Comparison of ENCODE assay signal across 24 mouse cellular contexts in the genomic region with DNA sequence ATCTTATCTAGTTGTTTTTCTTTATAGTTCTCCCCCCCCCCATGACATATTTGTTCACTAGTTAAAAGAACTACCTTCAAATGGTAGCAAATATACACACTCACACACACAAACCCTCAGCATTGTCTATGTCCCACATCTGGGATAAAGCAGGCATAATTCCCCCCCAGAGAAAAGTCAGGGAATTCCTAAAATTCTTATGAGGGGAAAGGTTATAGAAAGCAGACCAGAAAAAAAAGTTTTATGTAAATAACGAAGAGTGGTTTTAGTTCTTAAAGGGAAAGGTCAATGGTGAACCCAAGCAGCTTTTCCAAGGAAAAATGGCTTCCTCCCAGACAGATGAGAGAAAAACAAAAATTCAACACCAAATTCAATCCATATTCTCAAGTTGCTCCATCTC. TPM values are rescaled to one million over a fixed set of nuclear protein-coding genes. Genes with fewer than 3 reads are reported as not detected.
DNase-seq lines count a peak whose midpoint lies in the region; ATAC-seq and TF ChIP-seq lines count a peak whose summit lies in the region.
"Had no signal": no experiment of that assay in that cellular context is flagged by ENCODE, and none has a peak within 500 bp of the region (broad histone marks: within the 10 kb centered on the region; RNA-seq: fewer than 3 reads in every experiment).

No protein-coding gene starts in this region.

- H3K36me3 ChIP-seq in kidney, embryonic 15.5 days, result 0 out of 2 replicates have a peak, but pooled peaks cover 7% of the 10 kb centered on the region
- H3K36me3 ChIP-seq in intestine, postnatal 0 days (ENCODE audit: control insufficient read depth, insufficient read depth), result no peaks in the 10 kb centered on the region
- H3K36me3 ChIP-seq: forebrain, embryonic 15.5 days; hindbrain, embryonic 12.5 days had no signal

- 37% methylated on average over 1 of the region's 1 CpGs for WGBS in kidney, embryonic 15.5 days
- 50% methylated on average over 1 of the region's 1 CpGs for WGBS in intestine, postnatal 0 days

- TF ChIP-seq CTCF in embryonic fibroblast, embryonic 13.5 days (IDR thresholded peaks at IDR 0.05; ENCODE audit: borderline replicate concordance, insufficient read depth, low read length), result no peak
- no peak for TF ChIP-seq CTCF in intestine, postnatal 0 days (IDR thresholded peaks at IDR 0.05; ENCODE audit: low read depth)

- peaks cover 8% of the 10 kb centered on the region; the same call in 1 of the 2 replicates for H3K4me1 ChIP-seq in kidney, embryonic 15.5 days
- H3K4me1 ChIP-seq in embryonic fibroblast, embryonic 13.5 days (ENCODE audit: control insufficient read depth, insufficient read depth, low read length), result peaks cover 21% of the 10 kb centered on the region
- no peaks in the 10 kb centered on the region for H3K4me1 ChIP-seq in intestine, postnatal 0 days (replicated peaks; ENCODE audit: control insufficient read depth, insufficient read depth, low read length)
- H3K4me1 ChIP-seq: forebrain, embryonic 15.5 days; hindbrain, embryonic 12.5 days had no signal

- H3K27ac ChIP-seq in kidney, embryonic 15.5 days, result 0 out of 2 replicates have a peak overlapping the region, but pooled peaks have one; percentile 30
- peak overlapping the region; percentile 48; the same call in 1 of the 2 replicates for H3K27ac ChIP-seq in embryonic fibroblast, embryonic 13.5 days (ENCODE audit: insufficient read depth, low read length)
- H3K27ac ChIP-seq in intestine, postnatal 0 days (ENCODE audit: low read depth, low read length), result no peak overlapping the region
- H3K27ac ChIP-seq: forebrain, embryonic 15.5 days; heart, embryonic 10.5 days; hindbrain, embryonic 12.5 days had no signal

- no peak for TF ChIP-seq POLR2A in embryonic fibroblast, embryonic 13.5 days (IDR thresholded peaks at IDR 0.05; ENCODE audit: low read depth, low read length)

- no peaks in the 10 kb centered on the region for H3K27me3 ChIP-seq in kidney, embryonic 15.5 days
- no peaks in the 10 kb centered on the region for H3K27me3 ChIP-seq in intestine, postnatal 0 days (replicated peaks; ENCODE audit: control insufficient read depth, insufficient read depth, low read length)
- H3K27me3 ChIP-seq: embryonic facial prominence, embryonic 15.5 days; forebrain, embryonic 15.5 days; hindbrain, embryonic 12.5 days; Patski had no signal

- H3K4me2 ChIP-seq in kidney, embryonic 15.5 days, result no peak overlapping the region
- no peak overlapping the region for H3K4me2 ChIP-seq in intestine, postnatal 0 days (replicated peaks; ENCODE audit: low read depth)
- H3K4me2 ChIP-seq: embryonic facial prominence, embryonic 15.5 days; forebrain, embryonic 15.5 days; hindbrain, embryonic 12.5 days had no signal

- H3K9ac ChIP-seq in kidney, embryonic 15.5 days, result no peak overlapping the region
- no peak overlapping the region for H3K9ac ChIP-seq in intestine, postnatal 0 days (ENCODE audit: low read depth, low read length)
- H3K9ac ChIP-seq: embryonic facial prominence, embryonic 15.5 days; forebrain, embryonic 15.5 days; hindbrain, embryonic 12.5 days had no signal

- H3K9me3 ChIP-seq in kidney, embryonic 15.5 days (replicated peaks), result no peaks in the 10 kb centered on the region
- H3K9me3 ChIP-seq in intestine, postnatal 0 days (ENCODE audit: control insufficient read depth), result no peaks in the 10 kb centered on the region
- H3K9me3 ChIP-seq: embryonic facial prominence, embryonic 15.5 days; forebrain, embryonic 15.5 days; heart, embryonic 10.5 days; hindbrain, embryonic 12.5 days had no signal

- ATAC-seq in kidney, embryonic 15.5 days (replicated peaks; ENCODE audit: low FRiP score), result no peak
- ATAC-seq in intestine, postnatal 0 days, result no peak
- ATAC-seq: activated CD4-positive, CD25-positive, alpha-beta regulatory T cell, adult 4 months; forebrain, embryonic 15.5 days; hindbrain, embryonic 16.5 days; inflammation-experienced regulatory T-cells, adult 6 months had no signal

- DNase-seq in kidney, postnatal 4 days, result no peak
- DNase-seq in 3T3-L1 (ENCODE audit: low read depth, low spot score) (peak; percentile 59), NIH3T3 (ENCODE audit: low read depth) (peak; percentile 77)
- no peak for DNase-seq in B cell, adult 2 months
- DNase-seq: adrenal gland, adult 8-10 months; adrenal gland, postnatal 36 days; cerebellum, adult 8-10 months; cerebellum, postnatal 14 days; gastrocnemius, postnatal 10 days; heart, postnatal 10 days; heart, postnatal 4 days; kidney, adult 11 months had no signal

- H3K4me3 ChIP-seq in kidney, embryonic 15.5 days (replicated peaks), result no peak overlapping the region
- no peak overlapping the region for H3K4me3 ChIP-seq in embryonic fibroblast, embryonic 13.5 days (ENCODE audit: insufficient read depth, low read length)
- no peak overlapping the region for H3K4me3 ChIP-seq in intestine, postnatal 0 days (ENCODE audit: low read depth, low read length)
- H3K4me3 ChIP-seq: embryonic facial prominence, embryonic 15.5 days; forebrain, embryonic 15.5 days; heart, embryonic 10.5 days; hindbrain, embryonic 12.5 days had no signal

RNA-seq across cellular contexts. Expression of a gene that starts 22.6 kb away (rescaled TPM):
- polyA plus RNA-seq in kidney, embryonic 15.5 days (2015; fragmentation: Nextera tagmentation; extraction: Ambion mirVana), result 22.2 and 23.5 TPM in 2 replicates
- polyA plus RNA-seq in embryonic fibroblast, embryonic 13.5 days (2011; ENCODE audit: insufficient read length, low read depth, missing spikeins), result 77.3 and 81.1 TPM in 2 replicates
- 5.8 and 6.3 TPM in 2 replicates for polyA plus RNA-seq in intestine, postnatal 0 days (2015; fragmentation: Nextera tagmentation; extraction: Ambion mirVana)

RNA-seq across cellular contexts. Expression of a gene that starts 57.2 kb away (rescaled TPM):
- 0.75 and 0.90 TPM in 2 replicates for polyA plus RNA-seq in kidney, embryonic 15.5 days (2015; fragmentation: Nextera tagmentation; extraction: Ambion mirVana)
- polyA plus RNA-seq in embryonic fibroblast, embryonic 13.5 days (2011; ENCODE audit: insufficient read length, low read depth, missing spikeins), result not detected in 2 replicates
- 2.4 and 2.6 TPM in 2 replicates for polyA plus RNA-seq in intestine, postnatal 0 days (2015; fragmentation: Nextera tagmentation; extraction: Ambion mirVana)
- polyA plus RNA-seq: C2C12, Patski had no signal

Comparison
In these comparisons a context has a peak if more than half of its experiments do, and no peak if none do; other contexts are left out.
1. DNase-seq: peak in 3T3-L1 (single experiment) and NIH3T3 (single experiment); none in kidney, postnatal 4 days (0 of 2) and B cell, adult 2 months (0 of 2).